Mouse (Mus musculus) heart, adult 2 months (tissue): ENCODE measurements around the gene Foxj2. TPM values are rescaled to one million over a fixed set of nuclear protein-coding genes. Genes with fewer than 3 reads are reported as not detected.

Experiments used
- DNase-seq, 2 experiments: peaks; one replicate each; pipeline ENCODE4 v3.0.0; 2021
- H3K27ac ChIP-seq: fragments of 200-600 bp; 2 replicates; pipeline ENCODE4 v1.8.1; 2022
- H3K27me3 ChIP-seq: fragments of 200-500 bp; 2 replicates; pipeline ENCODE4 v1.6.1; 2012; ENCODE audit warnings: mild to moderate bottlenecking, low read length, inconsistent platforms, mixed read lengths; ENCODE audit not compliant: control insufficient read depth, insufficient read depth
- H3K36me3 ChIP-seq: fragments of 200-500 bp; 2 replicates; pipeline ENCODE4 v1.6.1; 2012; ENCODE audit warnings: low read length, inconsistent platforms; ENCODE audit not compliant: control insufficient read depth, insufficient read depth
- H3K4me1 ChIP-seq: fragments of 200-500 bp; 2 replicates; pipeline ENCODE4 v1.6.1; 2011; ENCODE audit warnings: low read length; ENCODE audit not compliant: control insufficient read depth, insufficient read depth
- H3K4me3 ChIP-seq: fragments of 200-600 bp; 2 replicates; pipeline ENCODE4 v1.8.1; 2022
- H3K79me2 ChIP-seq: fragments of 200-500 bp; replicated peaks from 2 replicates; pipeline ENCODE4 v1.6.1; 2012; ENCODE audit warnings: mild to moderate bottlenecking, inconsistent platforms, low read length, moderate library complexity, mixed read lengths; ENCODE audit not compliant: control insufficient read depth, insufficient read depth
- H3K9ac ChIP-seq: fragments of 200-500 bp; 2 replicates; pipeline ENCODE4 v1.6.1; 2012; ENCODE audit warnings: low read depth, mild to moderate bottlenecking, control low read depth, inconsistent platforms, low read length, mixed read lengths
- CTCF ChIP-seq: fragments of 200-600 bp; IDR thresholded peaks from 2 replicates; pipeline ENCODE4 v1.8.1; 2022; ENCODE audit warnings: antibody characterized with exemption, mild to moderate bottlenecking, moderate library complexity
- EP300 ChIP-seq: fragments of 200-500 bp; IDR thresholded peaks from 2 replicates; pipeline ENCODE4 v1.6.1; 2011; ENCODE audit warnings: low read depth, low read length, control low read depth; ENCODE audit not compliant: insufficient read depth
- POLR2A ChIP-seq: fragments of 200-500 bp; IDR thresholded peaks from 2 replicates; pipeline ENCODE4 v1.6.1; 2011; ENCODE audit warnings: mild to moderate bottlenecking, low read depth, low read length, control low read depth; ENCODE audit not compliant: insufficient read depth
- WGBS: fragments of 180-500 bp; shearing (Covaris S2); methylation state at CpG from one replicate; pipeline ENCODE4 v1.1.7; 2018; 5-methylcytosine and 5-hydroxymethylcytosine counted together
- intact Hi-C: fragments of 180-260 bp; cut with DNase I; formaldehyde crosslinking; loops from one replicate; pipeline ENCODE4 v1.15.1; 2025
- polyA plus RNA-seq: library from polyadenylated mRNA; depleted of rRNA; stranded (reverse); fragments of >200 nt; gene quantifications from 2 replicates; pipeline ENCODE4 v1.2.3, GENCODE M21; 2012
- total RNA-seq, 2 experiments: library from RNA; stranded (reverse); gene quantifications; 2 replicates each; pipeline ENCODE4 v1.2.3; 2021

The Foxj2 gene
- total and polyA plus RNA-seq, 3 experiments = 19.8 to 36.3 (median 35.2) TPM

- Histone ChIP-seq H3K4me1 (no peaks in the 10 kb centered on the region), H3K9ac (no peak overlapping the region), H3K36me3 (no peaks in the 10 kb centered on the region), H3K27ac (no peak overlapping the region), H3K4me3 (no peak overlapping the region), H3K79me2 (no peaks in the 10 kb centered on the region), H3K27me3 (no peaks in the 10 kb centered on the region)
- WGBS = 56% methylated on average over 11 of the region's 11 CpGs
- intact Hi-C loops = loop anchor here (5.0 kb wide), 1 partner anchor 128 kb away; no protein-coding TSS in a partner anchor
- TF ChIP-seq CTCF (no peak), EP300 (no peak), POLR2A (no peak)
- no peak for DNase-seq
These were observed 50.1 kb downstream of the Foxj2 start for GRCm38 (mm10) chr6:122869846-122870245.

- Histone ChIP-seq H3K36me3 (peaks cover 6% of the 10 kb centered on the region), H3K27ac (no peak overlapping the region), H3K4me3 (no peak overlapping the region), H3K79me2 (peaks cover 2% of the 10 kb centered on the region; the same call in 1 of the 2 replicates), H3K4me1 (no peaks in the 10 kb centered on the region; the same call in 1 of the 2 replicates), H3K9ac (no peak overlapping the region), H3K27me3 (no peaks in the 10 kb centered on the region)
- DNase-seq = peak in 1 of 2 experiments; percentile 20
- intact Hi-C loops = loop anchor here (2.0 to 5.0 kb wide), 2 partner anchors 68 to 130 kb away; no protein-coding TSS in a partner anchor
- TF ChIP-seq CTCF = no peak
- TF ChIP-seq POLR2A = no peak
- TF ChIP-seq EP300 = no peak
- WGBS = 84% methylated on average over 5 of the region's 5 CpGs
These were observed 53.1 kb downstream of the Foxj2 start for GRCm38 (mm10) chr6:122872800-122873199.

GRCm38 (mm10) chr6:122873871-122874719, 54.4 kb downstream of the Foxj2 start, which contains the start of gene Necap1:
Necap1 (plus strand) TSS chr6:122874474.
- Histone ChIP-seq H3K79me2 (peaks cover 3% of the 10 kb centered on the region), H3K4me3 (peak within 1 kb of the TSS; percentile 94), H3K9ac (peak within 1 kb of the TSS; percentile 86), H3K27ac (peak within 1 kb of the TSS; percentile 94), H3K36me3 (peaks cover 8% of the 10 kb centered on the region), H3K4me1 (peaks cover 2% of the 10 kb centered on the region; the same call in 1 of the 2 replicates), H3K27me3 (no peaks in the 10 kb centered on the region)
- intact Hi-C loops = loop anchor here (2.0 to 5.0 kb wide), 3 partner anchors 63 to 132 kb away; no protein-coding TSS in a partner anchor
- peak; percentile 96 to 97 for DNase-seq
- TF ChIP-seq EP300 = peak; percentile 55
- peak; percentile 79 for TF ChIP-seq POLR2A
- TF ChIP-seq CTCF = peak; percentile 96
- 7% methylated on average over 43 of the region's 43 CpGs for WGBS

GRCm38 (mm10) chr6:122874720-122875389, 55.1 kb downstream of the Foxj2 start:
- intact Hi-C loops = loop anchor here (2.0 to 5.0 kb wide), 2 partner anchors 64 to 133 kb away; no protein-coding TSS in a partner anchor
- Histone ChIP-seq H3K36me3 (peaks cover 8% of the 10 kb centered on the region), H3K27me3 (no peaks in the 10 kb centered on the region), H3K9ac (peak overlapping the region; percentile 86), H3K4me3 (peak overlapping the region; percentile 94), H3K27ac (peak overlapping the region; percentile 94), H3K4me1 (peaks cover 2% of the 10 kb centered on the region; the same call in 1 of the 2 replicates), H3K79me2 (peaks cover 3% of the 10 kb centered on the region)
- TF ChIP-seq POLR2A (no peak), CTCF (no peak), EP300 (no peak)
- no peak for DNase-seq
- WGBS = under 1% methylated on average over 31 of the region's 31 CpGs

GRCm38 (mm10) chr6:122879141-122879735, 59.5 kb downstream of the Foxj2 start:
- H3K79me2 ChIP-seq = peaks cover 3% of the 10 kb centered on the region
- DNase-seq = no peak
- no peak overlapping the region for H3K27ac ChIP-seq
- peaks cover 8% of the 10 kb centered on the region for H3K36me3 ChIP-seq
- H3K4me3 ChIP-seq = no peak overlapping the region
- H3K27me3 ChIP-seq = no peaks in the 10 kb centered on the region
- H3K9ac ChIP-seq = no peak overlapping the region
- 73% methylated on average over 7 of the region's 7 CpGs for WGBS
- intact Hi-C loops = no loop called here
- peaks cover 2% of the 10 kb centered on the region; the same call in 1 of the 2 replicates for H3K4me1 ChIP-seq
- TF ChIP-seq CTCF = no peak
- TF ChIP-seq EP300 = no peak
- no peak for TF ChIP-seq POLR2A
